8 mouse cellular contexts compared by ENCODE assay signal in genomic region chr2:120850424-120851082, GRCm38 (mm10). TPM values are rescaled to one million over a fixed set of nuclear protein-coding genes. Genes with fewer than 3 reads are reported as not detected.
DNase-seq lines count a peak whose midpoint lies in the region; ATAC-seq and TF ChIP-seq lines count a peak whose summit lies in the region.

Gene Ttbk2 (minus strand): TSS chr2:120850604.

- no peaks in the 10 kb centered on the region for H3K27me3 ChIP-seq in E14TG2a.4 (ENCODE audit: insufficient read depth, low read length)
- no peaks in the 10 kb centered on the region for H3K27me3 ChIP-seq in forebrain, embryonic 12.5 days
- no peaks in the 10 kb centered on the region for H3K27me3 ChIP-seq in heart, postnatal 0 days (ENCODE audit: control insufficient read depth, insufficient read depth, low read length)
- no peaks in the 10 kb centered on the region for H3K27me3 ChIP-seq in liver, embryonic 16.5 days (ENCODE audit: control insufficient read depth, insufficient read depth, low read depth, low read length)
- H3K27me3 ChIP-seq in neural tube, embryonic 13.5 days = no peaks in the 10 kb centered on the region
- no peaks in the 10 kb centered on the region for H3K27me3 ChIP-seq in testis, adult 2 months (ENCODE audit: control insufficient read depth, insufficient read depth, low read length)

- TF ChIP-seq EP300 in heart, postnatal 0 days (IDR thresholded peaks at IDR 0.05; ENCODE audit: low read depth) = no peak

- TF ChIP-seq POLR2A in testis, adult 2 months (IDR thresholded peaks at IDR 0.05; ENCODE audit: control insufficient read depth, low read depth, low read length) = peak; percentile 98

- H3K4me2 ChIP-seq in forebrain, embryonic 12.5 days = peak within 1 kb of the TSS; percentile 64
- H3K4me2 ChIP-seq in heart, postnatal 0 days (ENCODE audit: low read depth, low read length) = peak within 1 kb of the TSS; percentile 82
- peak within 1 kb of the TSS; percentile 83 for H3K4me2 ChIP-seq in liver, embryonic 16.5 days (ENCODE audit: low read depth, low read length)
- peak within 1 kb of the TSS; percentile 71 for H3K4me2 ChIP-seq in neural tube, embryonic 13.5 days

- peak within 1 kb of the TSS; percentile 100 for H3K4me3 ChIP-seq in E14TG2a.4 (replicated peaks; ENCODE audit: low read length)
- peak within 1 kb of the TSS; percentile 97 for H3K4me3 ChIP-seq in forebrain, embryonic 12.5 days (replicated peaks)
- peak within 1 kb of the TSS; percentile 86 for H3K4me3 ChIP-seq in heart, postnatal 0 days (ENCODE audit: low read depth, low read length)
- peak within 1 kb of the TSS; percentile 89 for H3K4me3 ChIP-seq in liver, embryonic 16.5 days (ENCODE audit: low read depth, low read length)
- peak within 1 kb of the TSS; percentile 92 for H3K4me3 ChIP-seq in neural tube, embryonic 13.5 days
- H3K4me3 ChIP-seq in testis, adult 2 months (ENCODE audit: control insufficient read depth, low read depth, low read length) = peak within 1 kb of the TSS; percentile 91

- peak; percentile 98 for DNase-seq in c-Kit-positive CD71-positive TER-119-positive erythroid progenitor cells, embryonic 14.5 days (ENCODE audit: low spot score)
- peak; percentile 99 for DNase-seq in heart, postnatal 0 days (ENCODE audit: low spot score)
- peak; percentile 98 for DNase-seq in kidney, postnatal 4 days

- no peak for TF ChIP-seq CTCF in E14TG2a.4 (conservative IDR thresholded peaks at IDR 0.05; ENCODE audit: low read length)
- peak; percentile 34 for TF ChIP-seq CTCF in heart, postnatal 0 days (IDR thresholded peaks at IDR 0.05; ENCODE audit: low read depth)
- no peak for TF ChIP-seq CTCF in testis, adult 2 months (IDR thresholded peaks at IDR 0.05; ENCODE audit: control insufficient read depth, insufficient read depth, insufficient replicate concordance, low read depth, low read length)

- ATAC-seq in forebrain, embryonic 12.5 days (ENCODE audit: low FRiP score) = peak; percentile 100
- peak; percentile 100 for ATAC-seq in heart, postnatal 0 days (ENCODE audit: insufficient read depth, low read depth)
- ATAC-seq in liver, embryonic 16.5 days (ENCODE audit: low read depth) = peak; percentile 99
- peak; percentile 100 for ATAC-seq in neural tube, embryonic 13.5 days (ENCODE audit: low read depth)

- no peaks in the 10 kb centered on the region for H3K36me3 ChIP-seq in E14TG2a.4 (ENCODE audit: insufficient read depth, low read length)
- no peaks in the 10 kb centered on the region for H3K36me3 ChIP-seq in forebrain, embryonic 12.5 days (replicated peaks)
- H3K36me3 ChIP-seq in heart, postnatal 0 days (replicated peaks; ENCODE audit: control insufficient read depth, insufficient read depth, low read length) = no peaks in the 10 kb centered on the region
- H3K36me3 ChIP-seq in liver, embryonic 16.5 days (ENCODE audit: control insufficient read depth, insufficient read depth) = no peaks in the 10 kb centered on the region
- no peaks in the 10 kb centered on the region for H3K36me3 ChIP-seq in neural tube, embryonic 13.5 days
- no peaks in the 10 kb centered on the region; the same call in 1 of the 2 replicates for H3K36me3 ChIP-seq in testis, adult 2 months (ENCODE audit: control insufficient read depth, insufficient read depth, low read length)

- under 1% methylated on average over 39 of the region's 39 CpGs for whole genome bisulfite sequencing in forebrain, embryonic 12.5 days
- WGBS in heart, postnatal 0 days = under 1% methylated on average over 39 of the region's 39 CpGs
- under 1% methylated on average over 39 of the region's 39 CpGs for whole genome bisulfite sequencing in liver, embryonic 16.5 days (ENCODE audit: insufficient replicate concordance)
- 1% methylated on average over 38 of the region's 39 CpGs for WGBS in neural tube, embryonic 13.5 days

- peak within 1 kb of the TSS; percentile 90 for H3K9ac ChIP-seq in forebrain, embryonic 12.5 days
- H3K9ac ChIP-seq in heart, postnatal 0 days (replicated peaks; ENCODE audit: low read depth, low read length) = peak within 1 kb of the TSS; percentile 69
- H3K9ac ChIP-seq in liver, embryonic 16.5 days (ENCODE audit: low read depth, low read length) = peak within 1 kb of the TSS; percentile 86
- peak within 1 kb of the TSS; percentile 90 for H3K9ac ChIP-seq in neural tube, embryonic 13.5 days

- H3K9me3 ChIP-seq in E14TG2a.4 (ENCODE audit: low read length) = no peaks in the 10 kb centered on the region
- no peaks in the 10 kb centered on the region for H3K9me3 ChIP-seq in forebrain, embryonic 12.5 days
- no peaks in the 10 kb centered on the region for H3K9me3 ChIP-seq in heart, postnatal 0 days (replicated peaks; ENCODE audit: control insufficient read depth, low read length)
- no peaks in the 10 kb centered on the region for H3K9me3 ChIP-seq in liver, embryonic 16.5 days (replicated peaks; ENCODE audit: control insufficient read depth, low read length)
- no peaks in the 10 kb centered on the region for H3K9me3 ChIP-seq in neural tube, embryonic 13.5 days

- peaks cover 15% of the 10 kb centered on the region for H3K4me1 ChIP-seq in E14TG2a.4 (replicated peaks; ENCODE audit: low read depth, low read length)
- H3K4me1 ChIP-seq in forebrain, embryonic 12.5 days = peaks cover 13% of the 10 kb centered on the region
- peaks cover 8% of the 10 kb centered on the region; the same call in 1 of the 2 replicates for H3K4me1 ChIP-seq in heart, postnatal 0 days (ENCODE audit: control insufficient read depth, insufficient read depth)
- H3K4me1 ChIP-seq in liver, embryonic 16.5 days (ENCODE audit: control insufficient read depth, low read depth, low read length) = peaks cover 11% of the 10 kb centered on the region
- peaks cover 22% of the 10 kb centered on the region for H3K4me1 ChIP-seq in neural tube, embryonic 13.5 days (replicated peaks)
- H3K4me1 ChIP-seq in testis, adult 2 months (ENCODE audit: control insufficient read depth, insufficient read depth, low read length) = no peaks in the 10 kb centered on the region

- H3K27ac ChIP-seq in forebrain, embryonic 12.5 days = peak within 1 kb of the TSS; percentile 82
- H3K27ac ChIP-seq in heart, postnatal 0 days (ENCODE audit: low read depth) = peak within 1 kb of the TSS; percentile 58
- H3K27ac ChIP-seq in liver, embryonic 16.5 days (ENCODE audit: low read length) = peak within 1 kb of the TSS; percentile 64
- H3K27ac ChIP-seq in neural tube, embryonic 13.5 days (replicated peaks) = peak within 1 kb of the TSS; percentile 91
- H3K27ac ChIP-seq in testis, adult 2 months (ENCODE audit: control insufficient read depth, insufficient read depth, low read depth, low read length) = peak within 1 kb of the TSS; percentile 94

RNA-seq across cellular contexts. Expression of gene Ttbk2, which starts in this region (rescaled TPM):
- polyA plus RNA-seq in forebrain, embryonic 12.5 days (2016; fragmentation: Nextera tagmentation; extraction: Ambion mirVana) = 12.3 and 12.6 TPM in 2 replicates
- total RNA-seq in heart, postnatal 0 days (2014; rRNA removed; ENCODE audit: low replicate concordance) = 5.8 and 14.5 TPM in 2 replicates
- polyA plus RNA-seq in heart, postnatal 0 days (2015; fragmentation: Nextera tagmentation; extraction: Ambion mirVana) = 1.4 and 1.8 TPM in 2 replicates
- polyA plus RNA-seq in liver, embryonic 16.5 days (2015; fragmentation: Nextera tagmentation; extraction: Ambion mirVana) = 0.40 and 0.41 TPM in 2 replicates
- polyA plus RNA-seq in neural tube, embryonic 13.5 days (2015; fragmentation: Nextera tagmentation; extraction: Ambion mirVana) = 11.6 and 12.3 TPM in 2 replicates
- 81.2 and 82.3 TPM in 2 replicates for polyA plus RNA-seq in testis, adult 2 months (2012; rRNA removed)

Comparison
In these comparisons a context has a peak if more than half of its experiments do, and no peak if none do; other contexts are left out.
1. Peak in every context shown above with its lines: DNase-seq, ATAC-seq, H3K4me3 ChIP-seq and H3K27ac ChIP-seq.
2. Peak in ATAC-seq, H3K4me3 ChIP-seq, H3K27ac ChIP-seq, H3K9ac ChIP-seq and H3K4me2 ChIP-seq in liver, embryonic 16.5 days; RNA of the gene not detected or under 1 TPM.